Mouse (Mus musculus) kidney, embryonic 16.5 days (tissue): ENCODE data around the gene Cyp4x1. TPM values are rescaled to one million over a fixed set of nuclear protein-coding genes. Genes with fewer than 3 reads are reported as not detected.

Experiments
- ATAC-seq: fragments of 200-750 bp; cut with Nextera tagmentation; 2 replicates; pipeline ENCODE4 v1.8.0; 2017; ENCODE audit warnings: moderate TSS enrichment; ENCODE audit not compliant: low FRiP score, low TSS enrichment
- H3K27ac ChIP-seq: fragments of 300-500 bp; sonication (generic); 2 replicates; pipeline ENCODE4 v1.5.1; 2014; ENCODE audit warnings: low read length
- H3K27me3 ChIP-seq: fragments of 300-500 bp; sonication (generic); 2 replicates; pipeline ENCODE4 v1.6.1; 2014; ENCODE audit warnings: low read length, control low read depth, mixed read lengths; ENCODE audit not compliant: insufficient read depth
- H3K36me3 ChIP-seq: fragments of 300-500 bp; sonication (generic); 2 replicates; pipeline ENCODE4 v1.6.1; 2014; ENCODE audit warnings: low read length, control low read depth, mixed read lengths; ENCODE audit not compliant: insufficient read depth
- H3K4me1 ChIP-seq: fragments of 300-500 bp; sonication (generic); 2 replicates; pipeline ENCODE4 v1.6.1; 2014; ENCODE audit warnings: low read length, control low read depth, mixed read lengths; ENCODE audit not compliant: insufficient read depth
- H3K4me2 ChIP-seq: fragments of 300-500 bp; sonication (generic); replicated peaks from 2 replicates; pipeline ENCODE4 v1.6.1; 2014; ENCODE audit warnings: low read depth, low read length
- H3K4me3 ChIP-seq: fragments of 300-500 bp; sonication (generic); 2 replicates; pipeline ENCODE4 v1.5.1; 2014; ENCODE audit warnings: mild to moderate bottlenecking, low read length
- H3K9ac ChIP-seq: fragments of 300-500 bp; sonication (generic); replicated peaks from 2 replicates; pipeline ENCODE4 v1.6.1; 2014; ENCODE audit warnings: low read length
- H3K9me3 ChIP-seq: fragments of 300-500 bp; sonication (generic); 2 replicates; pipeline ENCODE4 v1.6.1; 2016; ENCODE audit warnings: low read length, control low read depth
- WGBS: fragments of 180-500 bp; shearing (Covaris S2); extraction: QIAGEN DNeasy Blood & Tissue Kit; methylation state at CpG from one replicate; pipeline ENCODE4 v1.1.7; 2014; 5-methylcytosine and 5-hydroxymethylcytosine counted together
- polyA plus RNA-seq: library from polyadenylated mRNA; unstranded; fragments of >200 nt; fragmentation: Nextera tagmentation; extraction: Ambion mirVana; gene quantifications from 2 replicates; pipeline ENCODE4 v1.2.1, GENCODE M21; 2015

The Cyp4x1 gene
- polyA plus RNA-seq, 1 experiment from 2014 or later, result 0.41 TPM

DNA sequence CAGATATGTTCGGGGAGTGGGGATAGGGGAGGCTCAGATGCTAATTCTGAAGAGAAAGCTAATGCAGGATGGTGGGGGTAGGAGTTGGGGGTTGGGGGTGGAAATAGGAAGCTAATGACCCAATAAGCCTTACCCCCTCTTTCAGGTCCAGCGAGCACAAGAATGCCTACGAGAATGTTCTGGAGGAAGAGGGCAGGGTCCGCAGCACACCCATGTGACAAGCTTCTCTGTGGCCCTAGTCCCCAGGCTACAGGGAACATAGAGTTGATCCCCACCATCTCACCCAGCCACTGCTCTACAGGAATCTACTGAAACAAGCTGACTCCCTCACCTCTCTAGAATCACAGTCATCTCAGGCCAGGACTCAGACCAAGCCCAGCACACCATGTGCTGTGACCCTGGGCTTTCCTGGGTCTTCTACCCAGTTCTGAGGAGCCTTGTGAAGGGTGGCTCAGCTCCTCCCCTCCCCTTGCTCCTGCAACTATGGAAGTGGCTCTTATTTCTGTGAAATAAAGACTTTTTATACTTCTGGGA, 40.7 kb downstream of the Cyp4x1 start:
- H3K27me3 ChIP-seq, result peaks cover 16% of the 10 kb centered on the region
- no peaks in the 10 kb centered on the region for H3K36me3 ChIP-seq
- peak; percentile 7; the same call in 1 of the 2 replicates for ATAC-seq
- H3K9ac ChIP-seq, result no peak overlapping the region
- H3K4me1 ChIP-seq, result peaks cover 22% of the 10 kb centered on the region
- H3K9me3 ChIP-seq, result no peaks in the 10 kb centered on the region
- WGBS, result 53% methylated on average over 4 of the region's 4 CpGs
- peak overlapping the region; percentile 66; the same call in 1 of the 2 replicates for H3K27ac ChIP-seq
- H3K4me3 ChIP-seq, result no peak overlapping the region
- no peak overlapping the region for H3K4me2 ChIP-seq

DNA sequence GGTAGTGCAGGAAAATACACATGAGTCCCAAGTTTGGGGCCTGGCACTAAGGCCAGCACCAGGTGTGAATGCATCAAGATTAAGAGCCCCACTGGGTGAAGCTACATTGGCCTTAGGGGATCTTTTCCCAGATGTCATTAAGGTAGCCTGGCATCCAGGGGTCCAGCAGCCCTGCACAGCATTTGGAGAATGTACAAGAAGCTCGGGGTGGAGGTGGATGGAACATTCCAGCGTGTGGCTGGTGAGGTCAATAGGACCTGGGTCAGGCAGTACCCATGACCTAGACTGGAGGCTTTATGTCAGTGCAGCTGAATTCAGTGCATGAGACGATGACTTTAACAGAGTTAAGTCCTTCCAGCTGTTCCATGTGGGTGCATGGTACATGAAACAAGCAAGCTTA, 42.3 kb downstream of the Cyp4x1 start:
- H3K4me1 ChIP-seq, result peaks cover 27% of the 10 kb centered on the region
- no peaks in the 10 kb centered on the region for H3K36me3 ChIP-seq
- WGBS, result 72% methylated on average over 3 of the region's 3 CpGs
- no peak overlapping the region for H3K4me3 ChIP-seq
- H3K9ac ChIP-seq, result no peak overlapping the region
- ATAC-seq, result no peak
- peaks cover 13% of the 10 kb centered on the region for H3K27me3 ChIP-seq
- H3K4me2 ChIP-seq, result no peak overlapping the region; the same call in 1 of the 2 replicates
- no peaks in the 10 kb centered on the region for H3K9me3 ChIP-seq
- 0 out of 2 replicates have a peak overlapping the region, but pooled peaks have one; percentile 51 for H3K27ac ChIP-seq

DNA sequence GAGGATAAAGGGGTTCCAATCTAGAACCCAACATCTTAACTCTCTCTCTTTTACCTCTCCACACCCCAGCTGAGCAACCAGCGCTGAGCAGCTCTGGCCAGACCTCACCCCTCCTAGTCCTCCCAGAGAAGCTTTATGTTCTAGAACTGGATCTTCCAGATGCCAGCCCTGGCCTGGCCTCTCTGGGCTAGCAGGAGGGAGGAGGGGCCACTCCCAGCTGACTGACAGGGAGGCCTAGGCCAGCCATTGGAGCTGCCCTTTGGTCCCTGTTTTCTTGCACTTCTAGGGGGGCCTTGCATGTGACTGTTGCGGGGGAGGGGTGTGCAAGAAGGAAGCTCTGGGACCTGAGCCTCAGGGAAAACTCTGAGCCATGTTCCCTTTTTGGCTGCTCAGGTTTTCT, 43.5 kb downstream of the Cyp4x1 start:
- Histone ChIP-seq H3K4me2 (peak overlapping the region; percentile 41), H3K9ac (0 out of 2 replicates have a peak overlapping the region, but pooled peaks have one; percentile 23), H3K4me1 (peaks cover 19% of the 10 kb centered on the region; the same call in 1 of the 2 replicates), H3K9me3 (no peaks in the 10 kb centered on the region), H3K36me3 (no peaks in the 10 kb centered on the region), H3K27ac (peak overlapping the region; percentile 85), H3K27me3 (peaks cover 9% of the 10 kb centered on the region), H3K4me3 (peak overlapping the region; percentile 37)
- ATAC-seq, result peak; percentile 16; the same call in 1 of the 2 replicates
- WGBS, result 63% methylated on average over 2 of the region's 2 CpGs

DNA sequence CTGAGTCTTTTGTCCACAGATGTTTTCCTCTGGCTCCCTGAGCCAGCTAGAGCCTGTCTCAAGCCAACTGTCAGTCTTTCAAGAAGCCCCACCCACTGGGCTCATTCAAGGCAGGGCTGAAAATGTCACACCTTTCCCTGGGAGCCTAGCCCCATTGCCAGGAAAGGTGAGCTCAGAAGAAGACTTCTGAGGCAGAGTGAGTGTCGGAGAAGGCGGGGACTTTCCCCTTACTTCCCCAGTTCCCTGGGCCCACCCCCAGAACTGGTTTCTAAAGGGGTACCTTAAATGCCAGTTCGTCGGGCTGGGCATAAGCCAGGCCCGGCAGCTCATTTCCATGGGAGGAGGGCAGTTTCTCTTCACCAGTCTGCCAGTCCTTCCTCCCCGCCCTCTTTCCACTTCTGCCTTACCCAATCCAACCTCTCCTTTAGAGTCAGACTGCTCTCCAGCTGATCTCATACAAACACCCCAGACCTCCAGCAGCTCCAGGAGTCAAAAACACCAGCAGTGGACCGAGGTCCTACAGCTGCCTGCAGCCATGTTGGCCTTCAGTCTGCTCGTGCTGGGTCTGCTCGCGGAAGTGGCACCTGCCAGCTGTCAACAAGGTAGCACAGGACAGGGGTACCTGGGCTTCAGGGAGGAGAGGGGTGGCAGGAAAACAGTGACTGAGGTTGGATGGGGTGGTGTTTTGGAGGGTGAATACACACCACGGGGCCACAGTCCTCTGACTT, 45.3 kb downstream of the Cyp4x1 start, which contains the start of gene Pdzk1ip1:
Gene Pdzk1ip1, plus strand, starts transcription at position 98 of the 728 bp plus-strand sequence.
- H3K4me1 ChIP-seq, result 0 out of 2 replicates have a peak, but pooled peaks cover 18% of the 10 kb centered on the region
- no peaks in the 10 kb centered on the region for H3K27me3 ChIP-seq
- no peaks in the 10 kb centered on the region for H3K9me3 ChIP-seq
- H3K36me3 ChIP-seq, result no peaks in the 10 kb centered on the region
- WGBS, result 9% methylated on average over 11 of the region's 11 CpGs
- H3K4me3 ChIP-seq, result peak within 1 kb of the TSS; percentile 37
- H3K9ac ChIP-seq, result peak within 1 kb of the TSS; percentile 53
- peak; percentile 49 for ATAC-seq
- peak within 1 kb of the TSS; percentile 41 for H3K4me2 ChIP-seq
- peak within 1 kb of the TSS; percentile 85 for H3K27ac ChIP-seq

DNA sequence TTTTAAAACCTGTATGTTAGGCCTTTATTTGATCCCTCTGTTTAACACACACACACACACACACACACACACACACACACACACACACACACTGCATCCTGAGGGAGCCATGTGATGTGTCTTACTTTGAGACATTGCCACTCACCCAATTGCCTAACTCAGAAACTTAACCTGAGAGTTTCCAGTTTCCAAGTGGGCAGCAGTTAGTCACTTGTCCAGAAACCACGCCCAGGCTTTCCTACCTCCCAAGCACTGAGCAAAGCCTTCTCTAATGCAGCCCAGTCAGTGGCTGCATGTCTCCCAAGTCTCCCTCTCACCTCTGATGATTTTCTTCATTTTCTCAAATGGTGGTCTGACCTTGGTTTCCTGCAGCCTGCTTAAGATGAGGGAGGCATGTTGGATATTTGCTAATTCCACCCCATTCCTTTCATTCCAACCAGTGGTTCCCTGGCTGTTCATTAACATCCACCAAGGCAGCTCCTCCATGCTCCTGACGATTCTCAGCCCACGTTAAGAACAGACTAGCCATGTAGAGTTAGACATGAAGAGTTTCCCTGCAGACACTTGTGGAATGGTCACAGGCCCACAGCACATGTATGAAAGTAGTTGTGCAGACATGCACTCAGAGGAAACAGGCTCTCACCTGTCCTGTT, 47.2 kb downstream of the Cyp4x1 start:
- peak overlapping the region; percentile 85 for H3K27ac ChIP-seq
- WGBS, result 45% methylated on average over 3 of the region's 3 CpGs

DNA sequence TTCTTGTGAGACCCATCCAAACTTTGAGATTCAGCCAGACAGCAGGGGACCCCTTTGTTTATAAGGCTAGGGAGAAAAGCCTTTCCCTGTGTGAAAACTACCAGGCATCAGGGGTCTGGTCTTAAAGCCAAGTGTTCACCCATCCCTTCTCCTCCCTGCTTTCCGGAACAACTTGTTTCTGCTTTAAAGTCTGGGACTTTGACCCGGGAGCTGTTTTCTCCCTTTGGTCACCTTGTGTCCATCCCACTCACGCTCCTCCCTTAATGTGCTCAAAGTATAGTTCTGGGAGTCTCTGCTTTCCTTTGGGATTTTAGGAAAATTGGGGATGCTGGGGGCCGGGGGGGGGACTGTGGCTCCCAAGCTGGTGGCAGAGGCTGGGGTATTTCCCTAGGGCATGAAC, 47.8 kb downstream of the Cyp4x1 start:
- Histone ChIP-seq H3K4me3 (no peak overlapping the region), H3K4me1 (0 out of 2 replicates have a peak, but pooled peaks cover 14% of the 10 kb centered on the region), H3K9ac (no peak overlapping the region), H3K9me3 (no peaks in the 10 kb centered on the region), H3K4me2 (no peak overlapping the region), H3K36me3 (no peaks in the 10 kb centered on the region), H3K27me3 (no peaks in the 10 kb centered on the region), H3K27ac (peak overlapping the region; percentile 85)
- WGBS, result 73% methylated on average over 4 of the region's 4 CpGs
- no peak for ATAC-seq

More for the DNA sequence above, 47.2 kb downstream of the Cyp4x1 start:
- ATAC-seq, result peak; percentile 20; the same call in 1 of the 2 replicates
- Histone ChIP-seq H3K4me1 (0 out of 2 replicates have a peak, but pooled peaks cover 14% of the 10 kb centered on the region), H3K9ac (0 out of 2 replicates have a peak overlapping the region, but pooled peaks have one; percentile 6), H3K36me3 (no peaks in the 10 kb centered on the region), H3K27me3 (no peaks in the 10 kb centered on the region), H3K4me3 (no peak overlapping the region), H3K9me3 (no peaks in the 10 kb centered on the region), H3K4me2 (0 out of 2 replicates have a peak overlapping the region, but pooled peaks have one; percentile 6)

DNA sequence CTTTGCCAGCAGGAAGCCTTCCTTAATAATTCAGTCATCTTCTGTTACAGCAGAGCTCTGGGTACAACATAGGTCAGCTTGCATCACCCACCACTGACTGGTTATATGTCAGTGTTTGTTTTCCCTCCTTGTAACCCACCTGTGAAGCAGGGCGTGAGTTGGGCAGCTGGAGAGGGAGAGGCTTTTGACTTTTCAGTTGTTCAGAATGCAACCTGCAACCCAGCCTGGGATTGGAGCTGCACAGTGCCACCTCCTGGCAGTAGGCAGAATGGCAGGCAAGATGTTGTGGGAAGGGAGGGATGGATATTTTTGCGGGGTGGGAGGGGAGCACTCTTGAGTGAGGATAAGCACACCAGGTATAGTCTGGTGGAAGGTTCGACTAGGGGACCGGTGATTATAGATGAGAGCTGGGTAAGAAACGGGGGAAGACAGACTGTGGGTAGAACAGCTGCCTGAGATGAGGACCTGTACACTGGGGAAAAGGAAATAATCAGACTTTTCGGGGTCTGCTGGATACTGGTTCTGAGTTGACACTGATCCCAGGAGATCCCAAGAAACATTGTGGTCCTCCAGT, 48.5 kb downstream of the Cyp4x1 start:
- Histone ChIP-seq H3K9me3 (no peaks in the 10 kb centered on the region), H3K4me1 (0 out of 2 replicates have a peak, but pooled peaks cover 14% of the 10 kb centered on the region), H3K9ac (no peak overlapping the region), H3K36me3 (no peaks in the 10 kb centered on the region), H3K4me2 (no peak overlapping the region), H3K4me3 (no peak overlapping the region), H3K27ac (no peak overlapping the region), H3K27me3 (no peaks in the 10 kb centered on the region)
- WGBS, result 18% methylated on average over 6 of the region's 6 CpGs
- ATAC-seq, result 0 out of 2 replicates have a peak, but pooled peaks have one; percentile 9

DNA sequence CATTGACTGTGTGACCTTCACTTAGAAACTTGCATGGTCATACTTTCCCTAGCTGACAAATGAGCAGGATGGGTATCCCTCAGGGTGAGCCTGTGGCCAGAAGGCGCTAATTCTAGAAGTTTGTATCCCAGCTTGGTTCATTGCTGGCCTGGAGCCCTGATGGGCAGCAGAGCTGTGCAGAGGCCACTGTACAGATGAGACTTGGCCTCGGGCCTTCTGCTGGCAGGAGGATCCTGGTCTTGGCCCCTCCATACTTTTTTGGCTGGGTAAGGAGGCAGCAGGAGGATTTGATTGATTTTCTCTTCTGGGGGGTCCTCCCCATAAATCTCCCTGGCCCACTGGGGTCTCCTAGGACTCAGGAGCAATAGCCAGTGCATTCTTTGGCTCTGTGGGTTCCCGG, 51.0 kb downstream of the Cyp4x1 start:
- Histone ChIP-seq H3K36me3 (no peaks in the 10 kb centered on the region), H3K4me1 (peaks cover 27% of the 10 kb centered on the region), H3K9ac (no peak overlapping the region), H3K27ac (no peak overlapping the region), H3K27me3 (no peaks in the 10 kb centered on the region), H3K4me2 (no peak overlapping the region), H3K9me3 (no peaks in the 10 kb centered on the region), H3K4me3 (no peak overlapping the region)
- 85% methylated on average over 3 of the region's 3 CpGs for WGBS
- ATAC-seq, result no peak

DNA sequence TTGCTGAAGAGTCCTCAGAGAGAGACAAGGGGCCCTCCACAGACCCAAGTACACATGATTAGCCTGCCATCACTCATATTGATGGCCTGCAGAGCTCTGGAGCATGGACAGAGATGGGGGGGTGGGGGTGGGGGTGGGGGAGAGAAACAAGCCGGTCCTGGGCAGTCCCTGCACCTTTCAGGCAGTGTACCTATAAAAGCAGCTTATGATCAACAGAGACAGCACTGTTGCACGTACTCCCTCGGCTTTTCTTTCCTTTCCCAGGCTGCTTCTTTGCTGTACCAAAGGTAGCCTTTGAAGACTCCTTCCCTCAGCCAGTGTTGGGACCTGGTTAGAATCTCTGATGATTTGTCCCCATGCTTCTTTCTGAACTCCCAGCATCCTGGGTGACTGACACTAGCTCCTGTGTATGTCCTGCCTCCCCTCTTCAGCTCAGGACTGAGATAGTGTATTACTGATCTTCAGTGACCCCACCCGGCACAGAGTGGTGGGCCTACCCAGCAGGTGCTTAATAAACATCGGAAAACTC, 54.2 kb downstream of the Cyp4x1 start:
- Histone ChIP-seq H3K4me2 (no peak overlapping the region), H3K36me3 (no peaks in the 10 kb centered on the region), H3K9me3 (no peaks in the 10 kb centered on the region), H3K4me1 (peaks cover 15% of the 10 kb centered on the region), H3K4me3 (no peak overlapping the region), H3K27ac (no peak overlapping the region), H3K9ac (no peak overlapping the region), H3K27me3 (no peaks in the 10 kb centered on the region)
- ATAC-seq, result no peak
- 23% methylated on average over 5 of the region's 5 CpGs for WGBS
